Mouse (Mus musculus): ENCODE results near the gene Tmem132c.

GRCm38 (mm10) chr5:127353002-127353401 is 111.4 kb downstream of the Tmem132c start:
- TF ChIP-seq POLR2A (IDR thresholded peaks at IDR 0.05; ENCODE audit: extremely low read depth, insufficient read depth, low read length) (no peak), CTCF (IDR thresholded peaks at IDR 0.05; ENCODE audit: low read depth, low read length) (no peak)
